Comparison of ENCODE assay signal across 8 mouse cellular contexts in genomic region chr7:24359269-24359668, GRCm38 (mm10). TPM values are rescaled to one million over a fixed set of nuclear protein-coding genes. Genes with fewer than 3 reads are reported as not detected.
A peak's percentile ranks its signal among the peaks of the same experiment; 100 is the strongest.
DNase-seq lines count a peak whose midpoint lies in the region; ATAC-seq lines count a peak whose summit lies in the region.

No protein-coding gene starts in this region.

- ATAC-seq in megakaryocyte-erythroid progenitor cell, adult 5-6 weeks (replicated peaks; ENCODE audit: low FRiP score, low TSS enrichment, poor library complexity, severe bottlenecking), result peak; percentile 56

- DNase-seq in kidney, postnatal 4 days, result peak; percentile 77 to 84
- no peak for DNase-seq in kidney, adult 18-20 months
- DNase-seq in ES-CJ7 (ENCODE audit: low read depth, low spot score), result peak; percentile 71
- peak; percentile 47 for DNase-seq in adrenal gland, postnatal 25 days
- no peak for DNase-seq in gastrocnemius, adult 18-20 months (ENCODE audit: low spot score)
- no peak for DNase-seq in cerebellum, adult 11 months
- no peak for DNase-seq in c-Kit-positive CD71-positive TER-119-positive erythroid progenitor cells, embryonic 14.5 days (ENCODE audit: low spot score)

RNA-seq across cellular contexts. Expression of gene Lypd5, which starts 10.3 kb away (rescaled TPM):
- not detected in 2 replicates for total RNA-seq in adrenal gland, postnatal 25 days (2021)
- total RNA-seq in megakaryocyte-erythroid progenitor cell, adult 5-6 weeks (2014; fragmentation: Nextera tagmentation), result not detected in 2 replicates
- total RNA-seq in megakaryocyte-erythroid progenitor cell, adult 5-6 weeks (2017), result not detected in 2 replicates
- total RNA-seq in gastrocnemius, adult 18-20 months (2021), result not detected

RNA-seq across cellular contexts. Expression of gene Kcnn4, which starts 10.8 kb away (rescaled TPM):
- total RNA-seq in adrenal gland, postnatal 25 days (2021), result 0.21 TPM in 1 of 2 replicates, not detected in the other
- 120 and 147 TPM in 2 replicates for total RNA-seq in megakaryocyte-erythroid progenitor cell, adult 5-6 weeks (2014; fragmentation: Nextera tagmentation)
- total RNA-seq in megakaryocyte-erythroid progenitor cell, adult 5-6 weeks (2017), result 121 and 155 TPM in 2 replicates
- under 1 TPM; 0.46 to 0.50 TPM for total RNA-seq in gastrocnemius, adult 18-20 months (2021)

RNA-seq across cellular contexts. Expression of gene Tescl, which starts 25.5 kb away (rescaled TPM):
- total RNA-seq in adrenal gland, postnatal 25 days (2021), result 1.0 and 1.1 TPM in 2 replicates
- total RNA-seq in megakaryocyte-erythroid progenitor cell, adult 5-6 weeks (2014; fragmentation: Nextera tagmentation), result not detected in 2 replicates
- not detected in 2 replicates for total RNA-seq in megakaryocyte-erythroid progenitor cell, adult 5-6 weeks (2017)
- total RNA-seq in gastrocnemius, adult 18-20 months (2021), result not detected

RNA-seq across cellular contexts. Expression of gene Smg9, which starts 40.1 kb away (rescaled TPM):
- 26.6 and 29.1 TPM in 2 replicates for total RNA-seq in adrenal gland, postnatal 25 days (2021)
- 32.7 and 41.2 TPM in 2 replicates for total RNA-seq in megakaryocyte-erythroid progenitor cell, adult 5-6 weeks (2014; fragmentation: Nextera tagmentation)
- 11.2 and 26.3 TPM in 2 replicates for total RNA-seq in megakaryocyte-erythroid progenitor cell, adult 5-6 weeks (2017)
- 10 to 100 TPM; 10.3 to 11.0 TPM for total RNA-seq in gastrocnemius, adult 18-20 months (2021)

RNA-seq across cellular contexts. Expression of gene Zfp94, which starts 42.8 kb away (rescaled TPM):
- total RNA-seq in adrenal gland, postnatal 25 days (2021), result 4.1 and 6.6 TPM in 2 replicates
- 3.3 and 6.7 TPM in 2 replicates for total RNA-seq in megakaryocyte-erythroid progenitor cell, adult 5-6 weeks (2014; fragmentation: Nextera tagmentation)
- total RNA-seq in megakaryocyte-erythroid progenitor cell, adult 5-6 weeks (2017), result 3.0 and 4.4 TPM in 2 replicates
- total RNA-seq in gastrocnemius, adult 18-20 months (2021), result 1 to 10 TPM; 1.7 to 2.1 TPM

Comparison
In these comparisons a context has a peak if more than half of its experiments do, and no peak if none do; other contexts are left out.
1. DNase-seq: peak in kidney, postnatal 4 days (2 of 2), ES-CJ7 (single experiment) and adrenal gland, postnatal 25 days (single experiment); none in kidney, adult 18-20 months (single experiment), gastrocnemius, adult 18-20 months (single experiment), cerebellum, adult 11 months (single experiment) and c-Kit-positive CD71-positive TER-119-positive erythroid progenitor cells, embryonic 14.5 days (single experiment).
2. RNA of gene Kcnn4, which starts 10.8 kb away (total RNA-seq): 120 to 155 TPM in megakaryocyte-erythroid progenitor cell, adult 5-6 weeks; 0.46 to 0.50 TPM in gastrocnemius, adult 18-20 months and 0.21 TPM in adrenal gland, postnatal 25 days; every median in the first group is over 10 times any median in the second.